Mouse (Mus musculus) mesoderm, embryonic 11.5 days (tissue): ENCODE data around the gene Irf4.

Experiments
- DNase-seq: peaks from one replicate; pipeline ENCODE4 v3.0.0-alpha.2; 2012; ENCODE audit warnings: low read depth, low spot score

Gene Irf4

DNA sequence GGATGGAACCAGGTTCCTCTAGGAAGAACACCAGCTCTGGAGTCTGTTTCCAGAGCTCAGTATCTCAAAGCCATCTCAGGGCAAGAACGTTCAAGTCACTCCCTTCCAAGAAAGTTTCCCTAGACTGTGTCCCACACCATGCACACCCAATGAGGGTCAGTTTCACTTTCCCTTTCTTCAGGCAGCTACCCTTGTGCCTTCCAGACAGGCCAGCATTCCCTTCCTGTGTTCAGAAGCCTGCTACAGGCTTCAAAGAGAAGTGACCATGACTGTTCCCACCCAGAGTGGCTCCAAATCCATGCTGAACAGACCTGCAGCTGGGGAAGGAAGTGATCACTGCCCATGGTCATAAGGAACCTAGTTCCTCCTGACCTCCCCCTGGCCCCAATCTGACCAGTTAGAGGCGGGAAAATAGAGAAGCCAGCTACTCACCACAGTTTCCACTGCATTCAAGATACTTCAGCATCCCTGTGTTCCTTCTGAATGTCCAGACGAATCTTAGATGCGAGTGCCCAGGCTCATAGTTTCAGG, 10.7 kb upstream of the Irf4 start:
- DNase-seq = no peak

DNA sequence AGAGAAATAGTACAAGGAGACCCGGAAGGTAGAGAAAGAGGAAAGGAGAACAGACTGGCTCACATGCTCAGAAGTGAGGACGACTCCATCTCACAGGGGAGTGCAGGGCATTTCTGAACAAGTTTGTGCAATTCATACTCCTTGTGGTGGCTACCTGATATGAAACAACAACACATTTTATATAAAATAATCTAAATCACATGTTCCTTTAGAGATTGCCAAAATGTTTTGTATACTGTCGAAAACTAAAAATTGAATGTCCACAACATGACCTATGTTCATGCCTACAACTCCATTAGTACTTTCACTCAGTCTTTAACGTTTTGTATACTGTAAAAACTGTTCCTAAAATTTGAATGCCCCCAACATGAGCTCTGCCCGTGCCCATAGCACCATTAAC, 7.9 kb upstream of the Irf4 start:
- DNase-seq = no peak

DNA sequence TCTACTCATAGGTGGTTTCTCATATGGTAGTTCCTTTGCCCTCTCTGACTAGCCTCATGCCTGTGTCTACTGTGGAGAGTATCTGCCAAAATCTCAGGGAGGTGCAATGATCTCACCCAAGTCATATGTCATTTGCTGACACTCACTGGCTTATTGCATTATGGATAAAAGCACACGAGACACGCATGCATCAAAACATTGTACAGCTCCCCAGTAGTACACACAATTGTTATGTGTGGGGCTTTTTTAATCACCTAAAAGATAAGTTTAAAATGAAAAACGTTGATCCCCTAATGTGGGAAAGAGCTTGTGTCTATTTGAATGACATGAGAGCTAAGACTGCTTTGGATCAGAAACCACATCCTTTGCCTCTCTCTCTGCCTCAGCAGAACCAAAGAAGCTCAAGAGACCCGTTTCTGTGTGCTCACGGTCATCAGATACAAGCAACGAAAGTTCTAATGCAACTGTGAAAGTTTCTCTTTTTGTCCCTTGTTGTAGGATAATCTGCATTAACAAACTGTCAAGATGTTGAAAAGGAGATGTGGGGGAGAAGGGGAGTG, 6.5 kb upstream of the Irf4 start:
- no peak for DNase-seq

DNA sequence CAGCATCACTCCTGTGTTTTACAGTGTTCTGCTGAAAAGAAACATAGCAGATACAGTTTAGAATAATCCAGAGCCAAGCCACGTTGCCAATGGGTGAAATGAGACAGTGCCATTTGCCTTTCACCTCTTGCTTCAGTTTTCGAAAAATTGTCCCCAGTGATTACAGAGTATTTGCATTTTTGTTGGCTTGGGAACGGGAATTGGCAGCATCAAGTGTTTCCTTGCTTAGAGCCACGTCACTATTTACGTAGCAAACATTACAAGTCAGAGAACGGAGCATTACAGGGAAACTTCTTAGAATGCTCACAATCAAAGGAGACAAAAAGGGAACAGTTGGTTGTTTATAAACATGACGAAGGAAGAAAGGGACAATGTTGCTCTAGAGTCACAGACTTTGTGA, 3.9 kb upstream of the Irf4 start:
- DNase-seq = no peak

DNA sequence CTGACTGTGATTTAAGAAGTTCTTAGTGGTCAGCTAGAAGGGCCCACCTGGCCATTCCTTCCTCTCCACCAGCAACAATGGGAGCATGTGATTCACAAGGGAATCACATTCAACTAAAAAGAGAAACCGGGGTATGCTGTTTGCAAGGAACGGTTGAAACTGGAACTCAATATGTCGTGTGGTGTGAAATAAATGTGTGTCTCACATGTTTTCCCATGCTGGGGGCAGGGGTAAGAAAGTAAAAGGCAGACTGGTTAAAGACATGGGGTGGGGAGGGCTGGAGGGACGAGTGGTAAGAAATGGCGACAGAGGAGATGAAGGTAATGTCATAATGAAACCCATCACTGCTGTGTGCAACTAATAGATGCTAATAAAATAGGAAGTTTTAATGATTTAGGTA, 2.0 kb upstream of the Irf4 start:
- no peak for DNase-seq

DNA sequence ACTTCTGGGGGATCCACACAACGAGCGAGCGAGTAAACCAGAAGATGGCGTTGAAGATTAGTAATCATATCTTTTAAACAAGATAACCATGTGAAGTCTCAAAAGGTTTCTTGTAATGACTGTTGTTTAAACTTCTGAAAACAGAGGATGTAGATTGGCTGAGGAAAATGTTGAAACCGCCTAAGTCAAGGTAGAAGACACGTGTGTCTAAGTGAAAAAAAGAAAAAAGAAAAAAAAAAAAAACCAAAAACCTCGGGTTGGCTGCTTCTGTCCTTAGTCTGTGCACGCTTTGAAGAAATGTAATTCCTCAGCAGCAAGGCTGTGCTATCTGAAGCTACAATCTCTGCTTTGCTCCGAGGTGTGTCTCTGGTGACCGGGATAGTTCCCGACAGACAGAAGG, 1.5 kb upstream of the Irf4 start:
- no peak for DNase-seq

DNA sequence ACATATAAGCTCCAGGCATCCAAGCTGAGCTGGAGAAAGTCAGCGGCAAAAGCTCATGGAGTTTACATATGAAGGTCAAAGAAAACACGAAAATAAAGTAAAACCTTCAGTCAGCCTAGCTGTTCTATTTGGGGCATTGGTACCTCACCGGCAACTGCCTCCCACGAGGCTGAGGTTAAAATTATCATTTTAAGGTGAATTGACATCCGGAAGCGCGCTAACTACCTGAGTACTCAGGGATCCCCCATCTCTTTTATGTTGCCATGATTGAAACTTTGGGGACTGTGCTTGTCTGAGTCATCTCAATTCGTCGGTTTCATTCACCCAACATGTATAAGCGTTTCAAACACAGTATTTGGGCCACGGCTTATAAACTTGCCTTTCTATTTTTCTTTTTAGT, 705 bp upstream of the Irf4 start:
- DNase-seq = no peak

DNA sequence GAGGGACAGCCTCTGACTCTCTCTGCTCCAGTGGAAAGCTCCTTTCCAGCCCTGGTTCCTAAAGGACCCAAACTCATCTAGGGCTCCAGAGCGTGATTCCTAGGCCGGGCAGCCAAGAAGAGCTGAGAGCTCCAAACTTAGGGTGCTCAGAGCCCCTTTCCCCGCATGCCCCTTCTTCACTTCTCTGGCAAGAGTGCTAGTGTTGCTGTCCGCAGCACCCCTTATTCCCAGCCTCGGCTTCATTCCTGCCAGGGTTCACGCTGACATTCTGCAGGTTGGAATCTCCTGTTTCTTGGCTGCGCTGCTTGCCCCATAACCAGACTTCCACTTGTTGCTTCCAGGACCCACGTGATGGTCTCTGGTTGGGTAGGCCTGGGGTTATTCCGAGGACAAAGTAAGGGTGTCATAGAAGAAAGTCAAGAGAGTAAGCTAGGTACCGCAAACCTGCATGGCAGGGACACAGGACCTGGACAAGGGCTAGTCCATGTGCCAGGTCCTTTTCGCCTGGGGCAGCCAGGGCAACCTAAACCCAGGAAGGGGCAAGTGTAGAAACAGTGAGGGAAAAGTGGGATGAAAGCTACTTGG, 623 bp downstream of the Irf4 start:
- peak; percentile 18 for DNase-seq

DNA sequence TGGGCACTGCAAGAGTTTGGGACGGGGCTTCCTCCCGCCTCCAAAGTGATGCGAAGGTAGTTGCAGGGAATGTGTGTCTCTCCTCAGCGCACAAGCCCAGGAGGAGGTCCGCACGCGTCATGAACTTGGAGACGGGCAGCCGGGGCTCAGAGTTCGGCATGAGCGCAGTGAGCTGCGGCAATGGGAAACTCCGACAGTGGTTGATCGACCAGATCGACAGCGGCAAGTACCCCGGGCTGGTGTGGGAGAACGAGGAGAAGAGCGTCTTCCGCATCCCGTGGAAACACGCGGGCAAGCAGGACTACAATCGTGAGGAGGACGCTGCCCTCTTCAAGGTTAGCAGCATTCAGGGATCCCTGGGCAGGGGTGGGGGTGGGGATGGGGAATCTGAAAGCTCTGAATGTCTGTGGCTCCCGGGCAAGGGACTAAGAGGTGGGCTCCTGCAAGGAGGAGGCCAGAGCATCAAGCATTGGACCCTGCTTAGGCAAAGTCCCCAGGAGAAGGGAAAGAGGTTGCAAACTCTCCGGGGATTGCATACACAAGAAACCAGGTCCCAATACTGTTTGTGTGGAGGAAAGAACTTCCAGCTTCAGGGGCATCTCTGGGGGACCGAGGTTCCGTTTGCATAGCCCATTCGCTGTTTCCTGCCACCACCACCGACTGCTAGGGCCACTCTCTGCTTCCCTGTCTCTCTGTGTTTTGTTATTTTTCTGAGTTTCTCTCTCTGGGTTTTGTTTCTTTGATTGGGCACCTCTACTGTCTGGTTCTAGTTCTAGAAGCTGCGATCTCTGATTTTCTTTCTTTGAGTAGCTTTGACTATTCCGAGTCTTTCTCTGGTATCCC, 1.7 kb downstream of the Irf4 start:
- peak; percentile 34 for DNase-seq

DNA sequence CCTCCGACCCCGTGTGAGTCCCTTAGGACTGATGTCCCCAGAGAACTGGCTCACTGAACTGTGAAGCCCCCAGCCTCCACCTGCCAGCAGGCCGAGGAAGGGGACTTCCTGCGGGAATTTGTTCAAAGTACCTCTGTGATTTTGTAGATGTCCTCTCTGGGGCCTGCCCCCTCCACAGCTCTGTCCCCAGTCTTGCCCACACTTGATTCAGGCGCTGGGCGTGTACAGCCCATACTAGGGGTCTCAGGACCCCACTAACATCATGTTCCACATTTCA, 2.2 kb downstream of the Irf4 start:
- DNase-seq = no peak

DNA sequence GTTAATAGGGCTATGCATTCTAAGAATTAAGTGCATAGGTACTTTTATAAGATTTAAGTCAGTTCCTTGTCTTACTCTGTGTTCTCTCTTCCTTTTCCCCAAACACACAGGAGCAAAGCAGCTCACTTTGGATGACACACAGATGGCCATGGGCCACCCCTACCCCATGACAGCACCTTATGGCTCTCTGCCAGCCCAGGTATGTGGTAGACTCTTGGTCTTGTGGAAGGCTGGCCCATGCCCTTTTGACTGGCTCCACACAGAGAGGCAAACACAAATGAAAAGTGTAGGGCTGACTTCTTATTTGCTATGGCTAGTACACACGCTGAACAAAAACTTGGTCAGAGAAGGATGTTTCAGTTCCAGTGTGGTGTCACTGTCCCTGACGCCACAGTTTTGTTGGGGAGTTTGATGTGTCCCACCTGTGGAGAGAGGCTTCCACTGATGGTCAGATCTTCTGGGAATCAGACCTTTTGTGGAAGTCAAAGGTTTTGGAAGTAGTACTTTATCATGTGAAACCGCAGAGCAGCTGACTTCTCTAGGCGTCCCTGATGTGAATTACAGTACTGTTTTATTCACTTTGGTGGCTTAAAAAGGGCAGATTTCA, 3.7 kb downstream of the Irf4 start:
- no peak for DNase-seq

DNA sequence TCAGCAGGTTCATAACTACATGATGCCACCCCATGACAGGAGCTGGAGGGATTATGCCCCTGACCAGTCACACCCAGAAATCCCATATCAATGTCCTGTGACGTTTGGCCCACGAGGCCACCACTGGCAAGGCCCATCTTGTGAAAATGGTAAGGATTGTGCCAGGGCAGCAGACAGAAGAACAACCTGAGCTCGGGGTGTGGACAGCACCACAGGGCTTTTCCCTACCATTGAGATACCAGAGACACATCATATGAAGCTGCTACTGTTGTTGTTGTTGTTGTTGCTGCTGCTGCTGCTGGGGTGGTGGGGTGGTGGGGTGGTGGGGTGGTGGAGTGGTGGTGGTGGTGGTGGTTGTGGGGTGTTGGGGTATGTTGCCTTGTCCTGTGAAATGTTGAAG, 4.4 kb downstream of the Irf4 start:
- DNase-seq = no peak

DNA sequence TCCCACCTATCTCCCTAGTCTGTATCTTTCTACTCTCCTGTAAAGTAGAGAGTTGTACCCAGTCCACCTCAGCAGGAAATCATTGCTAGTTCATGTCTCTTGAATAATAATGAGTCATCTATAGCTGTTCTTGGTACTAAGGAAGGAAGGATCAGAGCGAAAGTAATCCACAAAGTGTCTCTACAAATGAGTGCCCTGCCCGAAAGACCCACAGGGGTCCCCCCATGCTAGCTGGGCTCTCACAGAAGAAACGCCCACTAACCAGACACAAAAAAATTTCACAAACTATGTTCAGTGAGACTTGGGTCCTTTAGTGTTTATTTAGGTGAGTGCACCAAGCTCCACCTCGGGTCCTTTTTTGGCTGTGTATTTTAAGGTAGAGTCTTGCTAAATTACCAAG, 5.0 kb downstream of the Irf4 start:
- DNase-seq = no peak

DNA sequence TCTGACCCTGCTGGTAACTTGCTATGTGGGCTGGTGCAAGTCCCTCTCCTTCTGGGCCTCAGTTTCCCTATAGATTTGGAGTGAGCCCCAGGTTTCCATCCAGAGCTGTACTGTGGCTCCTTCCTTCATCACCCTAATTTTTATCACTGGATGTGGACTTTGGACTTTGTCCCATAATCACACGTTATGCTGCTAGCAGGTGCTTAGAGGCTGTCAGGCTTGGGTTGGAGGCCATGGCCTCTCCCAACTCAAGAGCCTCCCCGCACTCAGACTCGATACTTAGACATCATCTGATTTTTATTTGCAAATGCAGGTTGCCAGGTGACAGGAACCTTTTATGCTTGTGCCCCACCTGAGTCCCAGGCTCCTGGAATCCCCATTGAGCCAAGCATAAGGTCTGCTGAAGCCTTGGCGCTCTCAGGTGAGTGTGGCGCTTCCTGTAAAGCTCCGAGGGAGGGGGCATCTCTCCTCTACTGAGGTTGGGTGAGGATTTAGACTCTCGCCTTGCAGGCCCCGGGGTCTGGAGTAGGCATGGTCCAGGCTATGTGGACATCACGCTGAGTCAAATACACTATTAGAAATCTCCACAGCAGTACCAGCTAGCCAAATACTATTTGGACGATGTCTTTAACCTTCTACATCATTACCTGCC, 5.9 kb downstream of the Irf4 start:
- DNase-seq = no peak

DNA sequence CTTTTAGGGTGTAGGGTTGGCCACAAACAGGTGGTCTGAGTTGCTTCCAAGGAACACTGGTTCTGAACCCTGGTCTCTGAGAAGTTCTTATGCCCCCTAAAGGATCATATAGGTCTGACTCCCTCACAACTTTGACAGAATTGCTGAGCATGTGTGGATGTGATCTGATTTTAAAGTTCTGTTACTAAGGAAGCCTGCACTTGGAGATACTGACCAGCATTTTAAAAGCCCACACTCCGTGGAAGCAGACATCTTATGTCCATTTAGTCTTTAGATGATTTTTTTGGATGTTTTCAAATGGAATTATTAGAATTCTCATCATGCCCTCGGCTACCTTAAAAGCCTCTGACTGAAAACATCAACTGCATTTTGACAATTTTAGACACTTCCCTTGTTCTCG, 6.6 kb downstream of the Irf4 start:
- no peak for DNase-seq

DNA sequence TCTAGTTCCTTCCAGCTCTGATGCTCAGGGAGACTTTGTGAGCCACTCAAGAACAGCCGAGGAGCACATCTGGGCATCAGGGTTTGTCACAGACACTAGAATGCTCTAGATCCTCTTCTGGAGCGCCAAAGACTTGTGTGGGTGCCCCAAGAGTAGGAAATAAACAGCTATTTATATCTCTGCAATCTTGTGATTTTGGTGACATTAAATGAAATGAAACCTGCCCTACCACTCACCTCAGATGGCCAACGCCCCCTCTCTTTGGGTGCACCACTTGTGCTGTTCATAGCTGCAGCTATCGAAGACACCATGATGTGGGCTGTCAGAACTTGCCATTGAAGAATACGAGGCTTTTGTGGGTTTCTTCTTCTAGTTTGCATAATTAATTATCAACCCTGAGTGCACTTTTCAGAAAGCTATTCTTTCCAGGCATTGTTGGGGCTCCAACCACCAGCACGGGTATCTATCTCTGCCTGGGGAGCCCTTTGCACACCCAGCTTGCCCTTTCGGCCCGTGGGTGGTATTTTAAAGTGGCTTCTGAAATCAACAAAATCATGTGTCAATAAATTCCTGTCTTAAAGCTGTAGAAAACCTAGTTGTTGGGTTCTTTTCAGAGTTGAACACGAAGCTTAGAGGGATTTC, 7.1 kb downstream of the Irf4 start:
- no peak for DNase-seq

DNA sequence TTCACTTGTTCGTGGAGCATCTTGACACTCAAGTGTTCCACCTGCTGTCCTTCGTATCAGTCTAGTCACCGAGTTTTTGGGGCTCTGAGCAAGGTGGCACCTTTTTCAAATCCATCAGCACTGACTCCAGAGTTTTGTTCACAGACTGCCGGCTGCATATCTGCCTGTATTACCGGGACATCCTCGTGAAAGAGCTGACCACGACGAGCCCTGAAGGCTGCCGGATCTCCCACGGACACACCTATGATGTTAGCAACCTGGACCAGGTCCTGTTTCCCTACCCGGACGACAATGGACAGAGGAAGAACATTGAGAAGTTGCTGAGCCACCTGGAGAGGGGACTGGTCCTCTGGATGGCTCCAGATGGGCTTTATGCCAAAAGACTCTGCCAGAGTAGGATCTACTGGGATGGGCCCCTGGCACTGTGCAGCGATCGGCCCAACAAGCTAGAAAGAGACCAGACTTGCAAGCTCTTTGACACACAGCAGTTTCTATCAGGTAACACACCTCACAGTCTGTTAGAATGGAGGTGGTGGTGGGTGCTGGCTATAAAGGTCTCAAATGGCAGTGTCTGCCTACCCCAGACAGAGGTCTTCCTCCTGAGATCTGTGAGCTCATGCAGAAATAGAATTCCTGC, 8.4 kb downstream of the Irf4 start:
- DNase-seq = no peak

DNA sequence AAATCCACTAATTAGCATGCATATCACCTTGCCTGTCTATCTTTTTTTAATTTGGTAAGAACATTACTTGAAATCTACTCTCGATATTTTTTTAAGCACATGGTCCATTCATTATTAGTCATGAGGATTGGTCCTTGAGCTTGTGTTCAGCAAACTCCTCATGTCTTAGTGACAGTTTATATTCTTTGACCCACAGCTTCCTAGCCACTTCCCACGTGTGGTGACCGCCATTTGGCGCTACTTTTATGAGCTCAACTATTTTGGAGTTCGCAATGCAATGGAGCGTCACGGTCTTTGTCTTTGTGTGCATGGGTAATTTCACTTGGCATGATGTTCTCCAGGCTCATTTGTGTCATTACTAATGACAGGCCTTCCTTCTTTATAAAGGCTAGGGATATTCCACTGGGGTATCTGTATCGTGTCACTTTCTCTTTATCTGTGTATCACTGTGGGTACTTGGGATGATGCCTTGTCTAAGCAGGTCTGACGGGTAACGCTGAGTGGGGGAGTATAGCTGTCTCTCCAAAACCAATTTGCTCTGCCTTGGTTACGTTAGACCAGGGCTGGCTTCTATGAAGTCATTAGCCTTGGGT, 9.9 kb downstream of the Irf4 start:
- no peak for DNase-seq

DNA sequence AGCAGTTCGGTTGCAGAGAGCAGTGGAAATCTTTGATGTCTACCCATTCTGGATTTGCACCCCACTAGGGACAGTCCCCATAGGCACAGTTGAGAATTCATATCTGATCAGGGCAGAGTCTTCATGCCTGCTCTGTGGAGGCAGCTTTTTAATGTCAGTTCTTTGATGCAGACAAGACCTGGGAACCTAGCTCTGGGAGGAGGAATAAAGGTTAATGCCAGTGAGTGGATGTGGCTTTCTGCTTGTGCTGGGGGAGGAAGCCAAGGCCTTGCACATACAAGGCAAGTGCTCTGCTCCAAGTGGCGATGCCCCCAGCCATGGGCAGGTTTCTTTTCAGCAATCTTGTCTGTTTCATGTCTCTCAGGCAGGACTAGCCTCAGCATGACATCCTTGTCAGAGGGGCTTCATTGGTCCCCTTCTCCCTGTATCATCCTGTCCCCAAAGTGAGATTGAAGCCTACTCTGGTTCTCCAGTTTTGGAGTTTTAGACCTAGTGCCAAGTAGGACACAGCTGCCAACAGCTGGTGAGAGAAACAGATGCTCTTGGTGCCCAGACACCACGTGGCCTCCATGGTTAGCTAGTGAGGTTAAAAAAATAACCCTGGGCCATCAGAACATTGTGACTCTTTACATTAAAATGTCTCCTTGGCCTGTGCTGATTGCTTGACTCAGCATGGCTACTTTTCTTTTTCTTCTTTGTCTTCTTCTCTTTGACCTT, 11.5 kb downstream of the Irf4 start:
- no peak for DNase-seq

DNA sequence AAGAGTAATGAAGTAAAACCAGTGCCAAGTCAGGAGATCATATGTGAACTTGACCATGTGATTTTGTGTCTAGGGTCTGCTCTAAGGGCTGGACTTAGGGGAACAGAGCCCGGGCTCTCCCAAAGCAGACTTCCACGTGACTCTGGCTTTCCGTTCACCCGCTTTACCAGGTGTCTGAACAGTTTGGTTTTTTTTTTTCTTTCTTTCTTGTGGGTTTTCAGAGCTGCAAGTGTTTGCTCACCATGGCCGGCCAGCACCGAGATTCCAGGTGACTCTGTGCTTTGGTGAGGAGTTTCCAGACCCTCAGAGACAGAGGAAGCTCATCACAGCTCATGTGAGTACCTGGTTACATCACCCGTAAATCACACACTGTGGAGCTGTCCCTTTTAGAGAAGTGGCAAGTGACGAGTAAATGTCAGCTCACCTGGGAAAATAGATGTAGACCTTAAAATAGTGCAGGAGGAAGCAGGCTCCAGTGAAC, 12.2 kb downstream of the Irf4 start:
- no peak for DNase-seq
